Mouse (Mus musculus) frontal cortex, adult 2 months (tissue): ENCODE measurements around the gene Slc38a1. TPM values are rescaled to one million over a fixed set of nuclear protein-coding genes. Genes with fewer than 3 reads are reported as not detected.

ENCODE experiments used
- DNase-seq, 2 experiments: peaks; one replicate each; pipeline ENCODE4 v3.0.0; 2022; ENCODE audit warnings: low spot score in 1 of 2; ENCODE audit errors: extremely low spot score in 1 of 2
- polyA plus RNA-seq: library from polyadenylated mRNA; depleted of rRNA; stranded (reverse); fragments of >200 nt; gene quantifications from 2 replicates; pipeline ENCODE4 v1.2.3, GENCODE M21; 2012

Slc38a1 gene
- polyA plus RNA-seq, 1 experiment, result 81.2 TPM

- DNase-seq, result no peak
Measured at GRCm38 (mm10) chr15:96568271-96568982, 74.3 kb downstream of the Slc38a1 start.

- no peak for DNase-seq
Measured at GRCm38 (mm10) chr15:96566850-96567271, 75.9 kb downstream of the Slc38a1 start.

- no peak for DNase-seq
Measured at GRCm38 (mm10) chr15:96563852-96564251, 78.9 kb downstream of the Slc38a1 start.

DNA sequence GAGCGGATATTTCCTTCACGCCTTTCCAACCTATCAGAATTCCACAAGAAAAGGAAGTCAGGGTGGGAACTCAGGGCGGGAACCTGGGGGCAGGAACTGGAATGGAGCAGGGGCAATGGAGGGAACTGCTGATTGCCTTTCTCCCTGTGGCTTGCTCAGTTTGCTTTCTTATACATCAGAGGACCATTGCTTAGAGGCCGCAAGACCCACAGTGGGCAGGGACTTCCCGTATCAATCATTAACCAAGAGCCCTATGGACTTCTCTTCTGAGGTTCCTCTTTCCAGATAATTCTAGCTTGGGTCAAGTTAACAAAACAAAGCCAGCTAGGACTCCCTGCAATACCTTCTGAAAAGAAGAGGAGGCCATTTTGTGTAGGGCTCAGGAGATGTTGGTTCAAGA lies 80.2 kb downstream of the Slc38a1 start:
- no peak for DNase-seq

- no peak for DNase-seq
Measured at GRCm38 (mm10) chr15:96560576-96561298, 82.0 kb downstream of the Slc38a1 start.

- DNase-seq, result peak in 1 of 2 experiments; percentile 88
Measured at GRCm38 (mm10) chr15:96551569-96552380, 90.9 kb downstream of the Slc38a1 start.

DNA sequence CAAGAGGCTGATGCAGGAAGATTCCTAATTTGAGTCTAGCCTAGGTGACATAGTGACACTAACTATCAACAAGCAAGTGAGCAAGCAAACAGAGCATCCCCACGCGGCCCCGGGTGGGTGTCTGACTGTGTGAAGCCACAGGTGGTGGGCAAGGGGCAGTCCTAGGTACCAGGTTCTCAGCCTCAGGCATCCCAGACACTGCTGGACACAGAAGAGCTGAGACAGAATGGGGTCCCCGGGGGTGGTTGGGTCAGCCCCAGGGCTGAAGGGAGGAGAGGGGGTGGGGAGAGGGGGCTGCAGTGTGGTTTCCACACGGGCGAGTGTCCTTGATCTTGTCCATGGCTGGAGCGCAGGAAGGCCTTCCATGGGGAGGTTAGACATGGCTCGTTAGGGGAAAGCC lies 91.6 kb downstream of the Slc38a1 start:
- DNase-seq, result no peak

GRCm38 (mm10) chr15:96548363-96548762 lies 94.3 kb downstream of the Slc38a1 start:
- DNase-seq, result peak in 1 of 2 experiments; percentile 13

- peak; percentile 22 to 48 for DNase-seq
Measured at GRCm38 (mm10) chr15:96547256-96548195, 95.2 kb downstream of the Slc38a1 start.

- peak in 1 of 2 experiments; percentile 68 for DNase-seq
Measured at GRCm38 (mm10) chr15:96543181-96543828, 99.4 kb downstream of the Slc38a1 start.

- peak in 1 of 2 experiments; percentile 20 for DNase-seq
Measured at GRCm38 (mm10) chr15:96542135-96542534, 100.6 kb downstream of the Slc38a1 start.

GRCm38 (mm10) chr15:96537272-96537671 lies 105.4 kb downstream of the Slc38a1 start:
- DNase-seq, result no peak

DNA sequence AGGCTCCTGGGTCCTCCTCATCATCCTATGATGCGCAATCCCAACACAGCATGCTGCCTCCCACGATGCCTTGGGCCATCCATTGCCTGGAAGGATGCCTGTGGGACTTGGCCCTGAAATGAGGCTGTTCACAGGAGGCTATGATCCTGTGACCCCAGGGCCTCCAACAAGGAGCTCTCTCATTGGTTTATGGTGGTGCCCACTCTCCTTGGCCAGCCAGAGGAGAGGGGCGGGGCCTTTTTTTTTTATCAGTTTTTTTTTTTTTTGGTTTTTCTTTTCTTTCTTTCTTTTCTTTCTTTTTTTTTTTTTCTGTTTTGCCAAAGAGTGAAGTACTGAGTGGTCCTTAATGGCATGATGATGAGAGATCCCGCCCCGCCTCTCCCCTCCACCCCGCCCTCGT lies 106.3 kb downstream of the Slc38a1 start:
- DNase-seq, result no peak

- no peak for DNase-seq
Measured at GRCm38 (mm10) chr15:96527686-96528085, 115.0 kb downstream of the Slc38a1 start.

DNA sequence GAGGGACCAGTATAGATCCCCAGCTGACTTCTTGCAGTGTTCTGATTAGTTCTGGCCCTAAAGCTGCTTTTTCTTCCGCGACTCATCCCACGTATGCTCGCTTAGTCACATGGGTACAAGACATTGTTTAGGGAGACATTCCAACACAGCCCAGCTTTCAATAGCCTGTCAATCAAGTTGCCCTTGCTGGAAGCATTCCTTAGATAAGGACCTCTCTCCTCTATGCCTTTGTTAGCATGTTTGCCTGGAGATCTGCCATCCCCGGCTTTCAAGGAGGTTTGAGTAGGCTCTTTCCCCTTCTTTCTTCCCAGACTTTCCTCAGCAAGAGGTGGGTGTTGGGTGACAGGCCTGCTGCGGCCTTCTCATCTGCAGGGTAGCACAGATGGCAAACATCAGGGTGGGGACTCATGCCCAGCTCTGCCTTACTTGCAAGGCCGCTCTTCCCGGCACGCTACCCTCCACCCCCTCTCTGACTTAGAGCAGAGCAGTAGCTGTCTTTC lies 118.4 kb downstream of the Slc38a1 start:
- DNase-seq, result peak; percentile 40 to 72
